ENCODE assay signal across 14 mouse cellular contexts in the genomic region with DNA sequence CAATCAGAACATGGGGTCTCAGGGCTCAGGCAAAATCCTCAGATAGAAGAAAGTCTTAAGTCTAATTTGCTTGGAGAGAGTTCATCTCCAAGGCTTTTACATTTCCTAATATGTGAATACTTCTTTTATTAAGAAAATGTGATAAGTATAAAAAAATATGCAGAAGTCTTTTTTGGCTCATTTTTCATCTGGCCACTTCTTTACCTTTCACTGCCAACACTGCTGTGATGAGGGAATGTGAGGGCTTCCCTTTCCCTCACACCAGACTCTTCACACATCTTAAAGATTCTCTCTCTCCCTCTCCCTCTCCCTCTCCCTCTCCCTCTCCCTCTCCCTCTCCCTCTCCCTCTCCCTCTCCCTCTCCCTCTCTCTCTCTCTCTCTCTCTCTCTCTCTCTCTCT.
"Had no signal": no experiment of that assay in that cellular context is flagged by ENCODE, and none has a peak within 500 bp of the region (broad histone marks: within the 10 kb centered on the region; RNA-seq: fewer than 3 reads in every experiment).

No protein-coding gene starts in this region.

- H3K9ac ChIP-seq: limb, embryonic 15.5 days; liver, embryonic 14.5 days; liver, postnatal 0 days; lung, embryonic 14.5 days; midbrain, embryonic 12.5 days; midbrain, embryonic 15.5 days; neural tube, embryonic 12.5 days; neural tube, embryonic 15.5 days had no signal

- H3K4me3 ChIP-seq: limb, embryonic 15.5 days; midbrain, embryonic 12.5 days; midbrain, embryonic 15.5 days; neural tube, embryonic 12.5 days; neural tube, embryonic 15.5 days had no signal

- H3K27me3 ChIP-seq: limb, embryonic 15.5 days; midbrain, embryonic 15.5 days; neural tube, embryonic 12.5 days; neural tube, embryonic 15.5 days had no signal

- ATAC-seq: liver, postnatal 0 days; midbrain, embryonic 15.5 days had no signal

- H3K9me3 ChIP-seq: limb, embryonic 15.5 days; midbrain, embryonic 12.5 days; midbrain, embryonic 15.5 days; neural tube, embryonic 12.5 days; neural tube, embryonic 15.5 days had no signal

- H3K36me3 ChIP-seq: limb, embryonic 15.5 days; midbrain, embryonic 12.5 days; midbrain, embryonic 15.5 days; neural tube, embryonic 12.5 days; neural tube, embryonic 15.5 days had no signal

- H3K4me2 ChIP-seq: liver, embryonic 11.5 days had no signal

- H3K27ac ChIP-seq: limb, embryonic 15.5 days; liver, embryonic 14.5 days; macrophage; midbrain, embryonic 12.5 days; midbrain, embryonic 15.5 days; neural tube, embryonic 12.5 days; neural tube, embryonic 15.5 days; stomach, postnatal 0 days had no signal

- H3K4me1 ChIP-seq: midbrain, embryonic 12.5 days; neural tube, embryonic 12.5 days; neural tube, embryonic 15.5 days had no signal

- DNase-seq: liver, postnatal 0 days; right cerebral cortex, adult 18-20 months; right cerebral cortex, postnatal 14 days; right cerebral cortex, postnatal 4 days had no signal
